ENCODE assay signal across 9 mouse cellular contexts in genomic region chr5:137375627-137376026, GRCm38 (mm10). TPM values are rescaled to one million over a fixed set of nuclear protein-coding genes. Genes with fewer than 3 reads are reported as not detected.
DNase-seq lines count a peak whose midpoint lies in the region; ATAC-seq and TF ChIP-seq lines count a peak whose summit lies in the region.
"Had no signal": no experiment of that assay in that cellular context is flagged by ENCODE, and none has a peak within 500 bp of the region (broad histone marks: within the 10 kb centered on the region; RNA-seq: fewer than 3 reads in every experiment).

No protein-coding gene starts in this region.

- WGBS in kidney, embryonic 15.5 days, result 28% methylated on average over 2 of the region's 2 CpGs
- WGBS in small intestine, adult 2 months, result 12% methylated on average over 2 of the region's 2 CpGs

- no peak for TF ChIP-seq POLR2A in small intestine, adult 2 months (IDR thresholded peaks at IDR 0.05; ENCODE audit: low read depth, low read length)

- peak overlapping the region; percentile 73 for H3K27ac ChIP-seq in kidney, embryonic 15.5 days
- 0 out of 2 replicates have a peak overlapping the region, but pooled peaks have one; percentile 0 for H3K27ac ChIP-seq in small intestine, adult 2 months (ENCODE audit: insufficient read depth, low read depth, low read length)
- H3K27ac ChIP-seq: hindbrain, embryonic 15.5 days had no signal

- H3K4me2 ChIP-seq in kidney, embryonic 15.5 days, result no peak overlapping the region
- H3K4me2 ChIP-seq: hindbrain, embryonic 15.5 days had no signal

- peak; percentile 39 for DNase-seq in retina, postnatal 1 day
- DNase-seq in retina, embryonic 14.5 days (ENCODE audit: low spot score), result no peak
- DNase-seq in heart, adult 18-20 months, result peak; percentile 78 to 86
- DNase-seq in c-Kit-positive CD71-positive TER-119-positive erythroid progenitor cells, embryonic 14.5 days (ENCODE audit: low spot score), result no peak
- DNase-seq in thymus, adult 18-20 months, result no peak
- DNase-seq in cerebellum, adult 8-10 months, result no peak

- ATAC-seq in kidney, embryonic 15.5 days (replicated peaks; ENCODE audit: low FRiP score), result no peak

- H3K36me3 ChIP-seq in kidney, embryonic 15.5 days, result peaks cover 52% of the 10 kb centered on the region
- peaks cover 31% of the 10 kb centered on the region for H3K36me3 ChIP-seq in small intestine, adult 2 months (ENCODE audit: control insufficient read depth, insufficient read depth, low read length)
- H3K36me3 ChIP-seq: hindbrain, embryonic 15.5 days had no signal

- H3K4me3 ChIP-seq in kidney, embryonic 15.5 days (replicated peaks), result no peak overlapping the region
- no peak overlapping the region for H3K4me3 ChIP-seq in small intestine, adult 2 months (ENCODE audit: low read depth, low read length)
- H3K4me3 ChIP-seq: hindbrain, embryonic 15.5 days had no signal

- no peaks in the 10 kb centered on the region for H3K27me3 ChIP-seq in kidney, embryonic 15.5 days
- no peaks in the 10 kb centered on the region for H3K27me3 ChIP-seq in small intestine, adult 2 months (ENCODE audit: control insufficient read depth, insufficient read depth, low read length)
- H3K27me3 ChIP-seq: hindbrain, embryonic 15.5 days had no signal

- H3K4me1 ChIP-seq in kidney, embryonic 15.5 days, result peaks cover 41% of the 10 kb centered on the region
- H3K4me1 ChIP-seq in small intestine, adult 2 months (ENCODE audit: control insufficient read depth, insufficient read depth, insufficient read length, low read length), result peaks cover 4% of the 10 kb centered on the region

- no peaks in the 10 kb centered on the region for H3K9me3 ChIP-seq in kidney, embryonic 15.5 days (replicated peaks)
- H3K9me3 ChIP-seq: hindbrain, embryonic 15.5 days had no signal

- no peak for TF ChIP-seq CTCF in small intestine, adult 2 months (IDR thresholded peaks at IDR 0.05; ENCODE audit: extremely low read depth, insufficient read length, insufficient replicate concordance, low read depth, low read length)

- H3K9ac ChIP-seq in kidney, embryonic 15.5 days, result no peak overlapping the region
- H3K9ac ChIP-seq: hindbrain, embryonic 15.5 days had no signal

RNA-seq across cellular contexts. Expression of gene Ephb4, which starts 25.7 kb away (rescaled TPM):
- total RNA-seq in heart, adult 18-20 months (2021), result 10 to 100 TPM; 37.1 to 38.8 TPM
- 49.1 and 54.9 TPM in 2 replicates for polyA plus RNA-seq in kidney, embryonic 15.5 days (2015; fragmentation: Nextera tagmentation; extraction: Ambion mirVana)
- polyA plus RNA-seq in small intestine, adult 2 months (2012; rRNA removed), result 14.8 and 27.5 TPM in 2 replicates

RNA-seq across cellular contexts. Expression of gene Slc12a9, which starts 42.2 kb away (rescaled TPM):
- total RNA-seq in heart, adult 18-20 months (2021), result 1 to 10 TPM; 1.5 to 1.8 TPM
- polyA plus RNA-seq in kidney, embryonic 15.5 days (2015; fragmentation: Nextera tagmentation; extraction: Ambion mirVana), result 14.2 and 16.0 TPM in 2 replicates
- polyA plus RNA-seq in small intestine, adult 2 months (2012; rRNA removed), result 9.2 and 14.8 TPM in 2 replicates

Comparison
In these comparisons a context has a peak if more than half of its experiments do, and no peak if none do; other contexts are left out.
1. DNase-seq: peak in retina, postnatal 1 day (single experiment) and heart, adult 18-20 months (2 of 2); none in retina, embryonic 14.5 days (single experiment), c-Kit-positive CD71-positive TER-119-positive erythroid progenitor cells, embryonic 14.5 days (single experiment), thymus, adult 18-20 months (0 of 2) and cerebellum, adult 8-10 months (single experiment).